Mouse (Mus musculus) limb, embryonic 10.5 days (tissue): ENCODE measurements around the gene Golph3. TPM values are rescaled to one million over a fixed set of nuclear protein-coding genes. Genes with fewer than 3 reads are reported as not detected.

ENCODE experiments used
- DNase-seq: peaks from one replicate; pipeline ENCODE4 v3.0.0-alpha.2; 2017; ENCODE audit warnings: low spot score
- H3K27ac ChIP-seq: fragments of 300-500 bp; sonication (generic); 2 replicates; pipeline ENCODE4 v1.5.1; 2016; ENCODE audit warnings: mild to moderate bottlenecking
- H3K27me3 ChIP-seq: fragments of 300-500 bp; sonication (generic); 2 replicates; pipeline ENCODE4 v1.6.1; 2016; ENCODE audit warnings: low read depth, mild to moderate bottlenecking; ENCODE audit not compliant: poor library complexity, severe bottlenecking
- H3K36me3 ChIP-seq: fragments of 300-500 bp; sonication (generic); 2 replicates; pipeline ENCODE4 v1.6.1; 2016; ENCODE audit warnings: mild to moderate bottlenecking, moderate library complexity
- H3K4me1 ChIP-seq: fragments of 300-500 bp; sonication (generic); 2 replicates; pipeline ENCODE4 v1.6.1; 2016
- H3K4me3 ChIP-seq: fragments of 300-500 bp; sonication (generic); 2 replicates; pipeline ENCODE4 v1.5.1; 2016; ENCODE audit warnings: mild to moderate bottlenecking, moderate library complexity
- H3K9me3 ChIP-seq: fragments of 300-500 bp; sonication (generic); replicated peaks from 2 replicates; pipeline ENCODE4 v1.6.1; 2016; ENCODE audit warnings: mild to moderate bottlenecking
- WGBS: fragments of 180-500 bp; shearing (Covaris S2); methylation state at CpG from one replicate; pipeline ENCODE4 v1.1.7; 2016; 5-methylcytosine and 5-hydroxymethylcytosine counted together
- polyA plus RNA-seq: library from polyadenylated mRNA; unstranded; fragments of >200 nt; fragmentation: Nextera tagmentation; extraction: Ambion mirVana; gene quantifications from 2 replicates; pipeline ENCODE4 v1.2.1, GENCODE M21; 2016

Golph3 gene
- 65.9 and 75.5 TPM in 2 replicates for polyA plus RNA-seq

DNA sequence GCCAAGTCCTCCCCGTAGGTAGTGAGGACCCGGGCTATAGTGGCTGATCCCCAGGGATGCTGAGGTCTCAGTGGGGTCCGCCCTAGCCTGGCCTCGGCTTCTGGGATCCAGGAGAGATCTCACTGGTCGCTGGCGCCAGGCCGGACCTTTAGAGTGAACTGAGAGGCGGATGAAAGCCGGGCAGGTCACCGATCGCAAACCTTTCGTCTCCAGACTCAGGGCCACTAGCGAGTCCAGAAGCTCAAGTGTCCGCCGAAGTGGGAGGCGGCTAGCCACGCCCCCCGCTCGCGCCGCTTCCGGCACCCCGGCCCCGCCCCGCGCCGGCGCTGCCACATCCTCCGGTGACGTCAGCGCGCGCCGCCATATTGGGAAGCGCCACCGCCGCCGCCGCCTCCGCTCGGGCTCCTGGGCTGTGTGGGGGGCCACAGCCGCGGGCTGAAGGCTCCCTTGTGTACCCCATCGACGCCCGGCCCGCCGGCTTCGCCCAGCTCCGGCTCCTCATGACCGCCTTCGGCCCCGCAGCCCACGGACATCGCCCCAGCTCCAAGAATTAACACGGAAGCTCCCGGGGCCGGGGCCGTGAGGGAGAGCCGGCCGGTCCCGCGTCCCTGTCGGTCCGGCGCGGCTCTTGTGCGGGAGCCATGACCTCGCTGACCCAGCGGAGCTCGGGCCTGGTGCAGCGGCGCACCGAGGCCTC, at the start of gene Golph3:
Gene Golph3, plus strand, starts transcription at position 360 of the 697 bp plus-strand sequence.
- Histone ChIP-seq H3K27ac (peak within 1 kb of the TSS; percentile 98), H3K36me3 (peaks cover 21% of the 10 kb centered on the region), H3K9me3 (no peaks in the 10 kb centered on the region), H3K4me1 (peaks cover 25% of the 10 kb centered on the region), H3K27me3 (peaks cover 17% of the 10 kb centered on the region; the same call in 1 of the 2 replicates), H3K4me3 (peak within 1 kb of the TSS; percentile 97)
- WGBS = under 1% methylated on average over 72 of the region's 74 CpGs
- peak; percentile 99 for DNase-seq

DNA sequence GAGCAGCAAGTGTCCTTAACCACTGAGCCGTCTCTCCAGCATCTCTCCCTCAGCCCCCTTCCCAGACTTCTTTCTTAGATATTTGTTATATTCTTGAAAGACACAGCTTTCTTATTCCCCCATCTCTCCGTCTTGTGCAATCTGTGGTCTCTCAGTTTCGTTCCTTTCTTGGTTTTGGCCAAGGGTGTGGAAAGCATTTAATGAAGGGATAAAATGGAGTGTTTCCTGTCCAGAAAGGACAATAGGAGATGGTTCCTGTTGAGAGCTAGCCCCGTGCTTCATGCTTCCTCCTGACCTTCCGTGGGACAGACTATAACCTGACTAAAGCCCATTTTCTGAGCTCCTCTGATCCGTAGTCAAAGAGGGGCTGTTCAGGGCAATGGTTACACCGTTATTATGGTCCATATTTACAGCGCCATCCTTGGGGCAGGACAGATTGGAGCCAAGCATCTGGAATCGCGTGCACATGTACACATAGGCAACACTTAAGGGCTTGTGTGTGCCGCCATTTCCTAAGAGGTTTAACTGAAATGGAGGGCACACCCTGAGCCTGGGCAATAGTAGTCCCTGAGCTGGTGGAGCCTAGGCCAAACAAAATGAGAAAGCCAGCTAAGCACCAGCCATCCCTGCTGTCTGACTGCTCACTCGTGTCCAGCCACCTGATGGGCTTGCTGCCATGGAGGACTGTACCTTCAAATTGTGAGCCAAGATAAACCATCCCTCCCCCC, 47.8 kb upstream of the Golph3 start:
- DNase-seq = no peak
- Histone ChIP-seq H3K27ac (no peak overlapping the region), H3K4me3 (no peak overlapping the region), H3K9me3 (no peaks in the 10 kb centered on the region), H3K27me3 (no peaks in the 10 kb centered on the region), H3K4me1 (no peaks in the 10 kb centered on the region), H3K36me3 (peaks cover 28% of the 10 kb centered on the region)
- WGBS = 89% methylated on average over 12 of the region's 12 CpGs

- no peak overlapping the region for H3K27ac ChIP-seq
- H3K4me3 ChIP-seq = no peak overlapping the region
- no peaks in the 10 kb centered on the region for H3K9me3 ChIP-seq
- peaks cover 21% of the 10 kb centered on the region for H3K36me3 ChIP-seq
- H3K27me3 ChIP-seq = no peaks in the 10 kb centered on the region
- DNase-seq = no peak
- H3K4me1 ChIP-seq = no peaks in the 10 kb centered on the region
- 66% methylated on average over 4 of the region's 4 CpGs for WGBS
These were observed 47.0 kb upstream of the Golph3 start for GRCm38 (mm10) chr15:12274053-12274769.

DNA sequence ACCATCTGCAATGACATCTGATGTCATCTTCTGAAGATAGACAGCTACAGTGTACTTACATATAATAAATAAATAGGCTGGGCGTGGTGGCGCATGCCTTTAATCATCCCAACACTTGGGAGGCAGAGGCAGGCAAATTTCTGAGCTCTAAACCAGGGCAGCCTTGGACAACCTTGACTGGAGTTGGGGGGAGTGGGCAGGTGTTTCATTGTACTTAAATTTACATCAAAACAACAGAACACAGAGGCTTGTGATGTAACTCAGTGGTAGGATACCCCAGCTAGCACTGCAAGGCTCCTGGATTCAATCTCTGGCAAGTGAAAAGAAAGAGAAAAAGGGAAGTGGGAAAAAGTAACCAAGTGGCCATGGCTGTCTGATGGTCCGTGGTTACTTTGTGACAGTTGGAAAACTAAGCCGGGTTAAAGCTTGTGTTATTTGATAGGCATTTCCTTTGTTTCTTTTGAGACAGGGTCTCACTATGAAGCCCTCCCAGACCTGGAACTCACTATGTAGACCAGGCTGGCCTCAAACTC, 46.1 kb upstream of the Golph3 start:
- Histone ChIP-seq H3K27ac (no peak overlapping the region), H3K9me3 (no peaks in the 10 kb centered on the region), H3K4me1 (no peaks in the 10 kb centered on the region), H3K27me3 (no peaks in the 10 kb centered on the region), H3K36me3 (peaks cover 12% of the 10 kb centered on the region), H3K4me3 (no peak overlapping the region)
- DNase-seq = no peak
- 89% methylated on average over 4 of the region's 4 CpGs for WGBS

GRCm38 (mm10) chr15:12279816-12280215, 41.4 kb upstream of the Golph3 start:
- Histone ChIP-seq H3K27me3 (no peaks in the 10 kb centered on the region), H3K9me3 (no peaks in the 10 kb centered on the region), H3K4me3 (no peak overlapping the region), H3K27ac (no peak overlapping the region), H3K36me3 (no peaks in the 10 kb centered on the region), H3K4me1 (no peaks in the 10 kb centered on the region)
- no peak for DNase-seq
- 92% methylated on average over 1 of the region's 1 CpGs for WGBS

- no peaks in the 10 kb centered on the region for H3K27me3 ChIP-seq
- H3K27ac ChIP-seq = no peak overlapping the region
- H3K9me3 ChIP-seq = no peaks in the 10 kb centered on the region
- DNase-seq = no peak
- H3K4me1 ChIP-seq = no peaks in the 10 kb centered on the region
- WGBS = 85% methylated on average over 6 of the region's 6 CpGs
- H3K4me3 ChIP-seq = no peak overlapping the region
- no peaks in the 10 kb centered on the region for H3K36me3 ChIP-seq
These were observed 36.3 kb upstream of the Golph3 start for GRCm38 (mm10) chr15:12284794-12285534.

DNA sequence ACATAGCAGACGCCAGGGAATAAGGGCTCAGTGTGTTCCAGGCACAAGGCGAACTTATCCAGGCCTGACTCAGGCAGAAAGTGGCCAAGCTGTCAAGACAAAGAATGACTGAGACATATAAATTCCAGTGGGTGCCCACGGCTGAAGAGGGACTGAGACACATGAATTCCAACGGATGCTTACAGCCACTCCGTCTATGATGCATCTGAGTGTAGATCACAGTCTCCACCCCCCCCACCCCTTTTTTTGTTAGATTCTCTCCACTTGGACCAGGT, 35.8 kb upstream of the Golph3 start:
- DNase-seq = no peak
- no peak overlapping the region for H3K4me3 ChIP-seq
- no peaks in the 10 kb centered on the region for H3K4me1 ChIP-seq
- no peaks in the 10 kb centered on the region for H3K36me3 ChIP-seq
- H3K9me3 ChIP-seq = no peaks in the 10 kb centered on the region
- no peak overlapping the region for H3K27ac ChIP-seq
- no peaks in the 10 kb centered on the region for H3K27me3 ChIP-seq
- WGBS = 90% methylated on average over 5 of the region's 5 CpGs

DNA sequence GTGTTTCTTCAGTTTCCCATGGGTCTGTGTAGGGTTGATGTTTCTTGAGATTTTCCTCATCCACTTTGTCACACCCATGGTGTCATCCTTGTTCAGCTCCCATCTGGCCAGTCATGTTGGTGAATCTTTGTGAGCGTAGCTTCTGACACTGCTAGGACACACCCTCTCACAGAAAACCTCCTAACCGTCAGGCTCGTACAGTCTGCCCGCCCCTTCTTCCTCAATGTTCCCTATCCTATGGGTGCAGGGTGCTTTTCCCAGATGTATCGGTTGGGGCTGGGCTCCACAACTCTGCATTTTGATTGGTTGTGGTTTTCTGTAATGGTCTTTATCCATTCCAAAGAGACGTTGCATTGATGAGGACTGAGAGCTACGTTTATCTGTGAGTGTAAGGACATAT, 30.9 kb upstream of the Golph3 start:
- Histone ChIP-seq H3K9me3 (no peaks in the 10 kb centered on the region), H3K27ac (no peak overlapping the region), H3K4me1 (no peaks in the 10 kb centered on the region), H3K36me3 (no peaks in the 10 kb centered on the region), H3K27me3 (no peaks in the 10 kb centered on the region), H3K4me3 (no peak overlapping the region)
- WGBS = 80% methylated on average over 7 of the region's 7 CpGs
- no peak for DNase-seq

DNA sequence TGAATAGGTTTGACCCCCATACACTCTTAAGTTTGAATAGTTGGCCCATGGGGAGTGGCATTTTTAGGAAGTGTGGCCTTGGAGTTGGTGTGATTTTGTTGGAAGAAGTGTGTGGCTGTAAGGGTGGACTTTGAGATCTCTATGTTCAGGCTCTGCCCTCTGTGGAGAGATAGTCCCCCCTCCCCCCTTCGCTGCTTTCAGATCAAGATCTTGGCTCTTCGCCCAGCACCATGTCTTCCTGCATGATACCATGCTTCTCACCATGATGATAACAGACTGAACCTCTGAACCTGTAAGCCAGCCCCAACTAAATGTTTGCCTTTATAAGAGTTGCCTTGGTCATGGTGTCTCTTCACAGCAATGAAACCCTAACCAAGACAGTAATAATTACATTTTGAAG, 29.5 kb upstream of the Golph3 start:
- no peak overlapping the region for H3K27ac ChIP-seq
- no peaks in the 10 kb centered on the region for H3K36me3 ChIP-seq
- H3K27me3 ChIP-seq = no peaks in the 10 kb centered on the region
- DNase-seq = no peak
- no peaks in the 10 kb centered on the region for H3K9me3 ChIP-seq
- H3K4me3 ChIP-seq = no peak overlapping the region
- 91% methylated on average over 2 of the region's 2 CpGs for WGBS
- H3K4me1 ChIP-seq = no peaks in the 10 kb centered on the region

- 71% methylated on average over 2 of the region's 2 CpGs for WGBS
These were observed 25.0 kb upstream of the Golph3 start for GRCm38 (mm10) chr15:12296228-12296627.

DNA sequence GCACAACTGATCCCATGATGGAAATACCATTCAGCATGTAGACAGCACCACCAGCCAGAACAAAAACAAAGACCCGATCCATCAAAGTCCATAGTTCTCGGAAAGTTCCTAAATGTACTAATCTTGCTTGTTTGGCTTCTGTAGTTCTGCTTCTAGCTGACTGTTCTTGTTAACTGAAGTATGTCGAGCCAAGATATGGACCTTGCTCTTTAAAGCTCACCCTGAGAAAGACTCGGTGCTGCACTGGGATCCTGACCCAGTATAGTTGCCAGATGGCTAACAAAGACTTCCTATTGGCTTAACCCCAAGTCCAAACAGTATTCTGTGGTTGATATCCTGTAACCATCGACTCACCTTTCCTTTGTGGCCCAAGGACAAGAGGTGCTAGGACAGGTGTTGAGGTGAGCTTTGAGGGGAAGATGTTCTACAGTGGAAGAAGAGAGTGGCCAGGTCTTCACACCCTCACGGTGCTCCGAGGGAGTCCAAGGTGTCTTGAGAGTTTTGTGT, 23.0 kb upstream of the Golph3 start:
- Histone ChIP-seq H3K27ac (no peak overlapping the region), H3K9me3 (no peaks in the 10 kb centered on the region), H3K36me3 (no peaks in the 10 kb centered on the region), H3K4me1 (no peaks in the 10 kb centered on the region), H3K4me3 (no peak overlapping the region), H3K27me3 (no peaks in the 10 kb centered on the region)
- no peak for DNase-seq
- WGBS = 88% methylated on average over 7 of the region's 7 CpGs

More at GRCm38 (mm10) chr15:12296228-12296627, 25.0 kb upstream of the Golph3 start:
- no peak for DNase-seq
- Histone ChIP-seq H3K9me3 (no peaks in the 10 kb centered on the region), H3K4me1 (no peaks in the 10 kb centered on the region), H3K4me3 (no peak overlapping the region), H3K36me3 (no peaks in the 10 kb centered on the region), H3K27me3 (no peaks in the 10 kb centered on the region), H3K27ac (no peak overlapping the region)

DNA sequence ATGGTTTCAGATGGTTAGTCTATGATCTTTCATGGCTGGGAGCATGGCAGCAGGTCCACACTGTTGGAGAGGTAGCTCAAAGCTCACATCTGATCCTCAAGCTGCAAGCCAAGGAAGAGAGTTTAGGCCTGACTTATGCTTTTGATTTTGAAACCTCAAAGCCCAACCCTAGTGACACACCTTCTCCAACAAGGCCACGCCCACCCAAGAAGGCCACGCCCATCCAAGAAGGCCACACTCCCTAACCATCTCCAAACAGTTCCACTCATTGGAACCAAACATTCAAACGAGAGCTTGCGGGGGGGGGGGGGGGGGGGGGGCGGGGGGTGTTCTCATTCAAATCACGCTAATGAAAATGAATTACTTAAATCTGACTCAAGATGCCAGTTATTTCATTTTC, 19.5 kb upstream of the Golph3 start:
- no peak for DNase-seq

More for the DNA sequence above, 19.5 kb upstream of the Golph3 start:
- no peaks in the 10 kb centered on the region for H3K9me3 ChIP-seq
- WGBS = 73% methylated on average over 5 of the region's 6 CpGs
- no peak overlapping the region for H3K4me3 ChIP-seq
- H3K4me1 ChIP-seq = no peaks in the 10 kb centered on the region
- H3K27me3 ChIP-seq = no peaks in the 10 kb centered on the region
- no peaks in the 10 kb centered on the region for H3K36me3 ChIP-seq
- H3K27ac ChIP-seq = no peak overlapping the region
